Mouse (Mus musculus): ENCODE results near the gene Gm49342.
"Not testable (repeated sequence)": the region's sequence is repeated elsewhere in the genome, so short reads cannot be mapped to it uniquely, and the experiment has no call there.

Gm49342 gene

GRCm38 (mm10) chr14:50936649-50937048 is 7.7 kb upstream of the Gm49342 start:
- ATAC-seq (ENCODE audit: low TSS enrichment), result 0 out of 2 replicates have a peak, but pooled peaks have one; percentile 44

DNA sequence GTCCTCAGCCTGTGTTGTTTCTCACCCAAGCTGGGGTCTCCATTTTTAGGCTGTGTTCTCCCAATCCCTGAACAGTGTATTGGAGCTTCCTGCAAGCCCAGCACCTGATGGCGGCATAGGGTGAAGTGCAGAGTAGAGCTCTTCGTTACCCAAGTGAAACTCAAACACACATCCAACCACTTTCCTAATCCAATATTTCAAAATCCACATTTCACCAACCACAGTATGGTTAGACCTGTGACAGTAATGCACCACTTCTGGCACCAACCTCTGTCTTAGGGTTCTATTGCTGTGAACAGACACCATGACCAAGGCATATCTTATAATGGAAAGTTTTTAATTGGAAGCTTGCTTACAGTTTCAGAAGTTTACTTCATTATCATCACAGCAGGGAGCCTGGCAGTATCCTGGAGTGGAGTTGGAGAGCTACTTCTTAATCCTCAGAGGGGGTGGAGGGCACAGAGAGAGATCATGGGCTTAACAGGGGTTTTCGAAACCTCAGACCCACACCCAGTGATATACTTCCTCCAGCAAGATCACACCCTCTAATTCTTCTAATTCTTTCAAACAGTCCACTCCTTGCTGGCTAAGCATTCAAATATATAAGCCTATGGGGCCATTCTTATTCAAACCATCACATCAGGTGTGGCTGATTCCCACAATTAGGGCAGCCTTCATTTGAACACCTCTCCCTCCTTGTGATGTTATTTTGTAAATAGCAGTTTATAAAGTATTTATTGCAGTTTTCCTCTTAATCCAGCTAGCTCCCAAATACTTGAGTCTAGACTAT is 6.0 kb upstream of the Gm49342 start:
- ATAC-seq (ENCODE audit: low TSS enrichment), result no peak

DNA sequence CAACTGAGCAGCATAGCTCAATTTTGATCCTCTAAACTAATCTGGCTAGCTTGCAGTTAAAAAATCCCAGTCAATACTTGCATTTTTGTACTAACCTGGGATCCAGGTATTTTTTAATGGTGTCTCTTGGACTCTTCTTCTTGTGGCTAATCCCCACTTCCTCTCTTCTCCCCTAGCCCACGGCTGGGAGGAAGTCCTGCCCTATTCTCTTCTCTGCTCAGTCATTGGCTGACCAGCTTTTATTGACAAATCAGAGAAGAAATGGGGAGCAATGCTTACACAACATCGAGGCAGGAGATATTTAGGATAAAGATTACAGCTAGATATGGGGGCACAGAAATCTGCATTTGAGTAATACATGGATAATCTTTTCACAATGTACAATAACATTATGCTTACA is 5.4 kb upstream of the Gm49342 start:
- ATAC-seq (ENCODE audit: low TSS enrichment), result no peak

DNA sequence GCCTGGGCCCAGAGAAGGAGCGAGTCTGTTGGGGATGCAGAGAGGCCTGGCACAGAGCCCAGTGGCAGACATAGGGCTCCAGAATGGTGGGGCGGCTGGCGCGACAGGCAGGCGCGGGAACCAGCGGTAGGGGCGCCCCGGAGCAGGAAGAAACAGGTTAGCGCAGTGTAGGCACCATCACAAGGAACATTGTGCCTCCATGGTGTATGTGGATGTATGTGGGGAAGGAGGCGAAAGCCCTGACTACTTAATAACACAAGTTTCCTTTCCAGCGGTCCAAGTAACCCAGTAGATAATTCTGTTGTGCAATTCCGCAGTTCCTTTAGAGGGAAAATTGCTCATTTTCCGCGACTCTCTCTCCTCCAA is 334 bp downstream of the Gm49342 start:
- ATAC-seq (ENCODE audit: low TSS enrichment), result peak; percentile 90

- ATAC-seq (ENCODE audit: low TSS enrichment), result not testable (repeated sequence)
Measured at GRCm38 (mm10) chr14:50945081-50945480, 764 bp downstream of the Gm49342 start.

GRCm38 (mm10) chr14:50945526-50945925 is 1.2 kb downstream of the Gm49342 start:
- ATAC-seq (ENCODE audit: low TSS enrichment), result not testable (repeated sequence)

- 0 out of 2 replicates have a peak, but pooled peaks have one; percentile 11 for ATAC-seq (ENCODE audit: low TSS enrichment)
Measured at GRCm38 (mm10) chr14:50955487-50955886, 11.2 kb downstream of the Gm49342 start.

DNA sequence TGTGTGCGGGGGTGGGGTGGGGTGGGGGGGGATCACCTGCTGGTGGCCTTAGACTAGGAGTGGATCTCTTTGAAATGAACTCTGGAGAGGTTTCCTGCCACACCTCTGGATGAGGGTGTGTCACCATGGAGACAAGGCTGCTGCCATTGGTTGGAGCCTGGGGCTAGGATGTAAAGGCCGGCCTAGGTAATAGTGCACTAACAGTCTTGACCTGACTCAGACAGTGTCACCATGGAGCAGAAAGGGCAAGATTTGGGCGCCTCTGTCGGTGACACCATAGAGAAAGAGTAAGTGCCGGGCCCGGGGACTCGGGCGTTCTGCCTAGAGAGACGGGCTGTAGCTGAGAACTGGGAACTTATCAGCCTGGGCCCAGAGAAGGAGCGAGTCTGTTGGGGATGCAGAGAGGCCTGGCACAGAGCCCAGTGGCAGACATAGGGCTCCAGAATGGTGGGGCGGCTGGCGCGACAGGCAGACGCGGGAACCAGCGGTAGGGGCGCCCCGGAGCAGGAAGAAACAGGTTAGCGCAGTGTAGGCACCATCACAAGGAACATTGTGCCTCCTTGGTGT is 11.7 kb downstream of the Gm49342 start, which contains the start of gene Pnp2:
Gene Pnp2, plus strand, starts transcription at position 51 of the 567 bp plus-strand sequence.
- peak; percentile 92 for ATAC-seq (ENCODE audit: low TSS enrichment)

DNA sequence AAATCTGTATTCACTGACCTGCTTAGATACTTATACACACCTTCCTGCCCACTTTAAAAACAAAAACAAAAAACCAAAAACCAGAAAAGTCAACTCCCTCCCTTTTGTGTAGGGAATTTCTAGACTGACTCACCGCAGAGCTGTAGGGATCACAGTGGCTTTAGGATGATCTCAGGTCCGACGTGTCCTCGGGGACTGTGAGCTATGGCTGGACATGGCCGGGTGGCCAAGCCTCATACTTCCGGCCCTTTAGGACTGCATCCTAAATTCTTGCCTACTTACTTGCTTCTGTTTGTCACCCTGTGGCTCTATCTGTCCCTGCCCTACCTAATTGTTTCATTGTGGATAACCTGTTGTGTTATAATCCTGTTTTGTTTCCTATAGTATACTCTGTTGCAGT is 12.4 kb downstream of the Gm49342 start:
- ATAC-seq (ENCODE audit: low TSS enrichment), result not testable (repeated sequence)

GRCm38 (mm10) chr14:50957146-50957545 is 12.8 kb downstream of the Gm49342 start:
- ATAC-seq (ENCODE audit: low TSS enrichment), result not testable (repeated sequence)

GRCm38 (mm10) chr14:50958289-50958995 is 14.1 kb downstream of the Gm49342 start:
- not testable (repeated sequence) for ATAC-seq (ENCODE audit: low TSS enrichment)

- no peak for ATAC-seq (ENCODE audit: low TSS enrichment)
Measured at GRCm38 (mm10) chr14:50968216-50968980, 24.1 kb downstream of the Gm49342 start.

GRCm38 (mm10) chr14:50969041-50969440 is 24.7 kb downstream of the Gm49342 start:
- ATAC-seq (ENCODE audit: low TSS enrichment), result no peak

- ATAC-seq (ENCODE audit: low TSS enrichment), result peak; percentile 77
Measured at GRCm38 (mm10) chr14:50969558-50970544, 25.5 kb downstream of the Gm49342 start.

DNA sequence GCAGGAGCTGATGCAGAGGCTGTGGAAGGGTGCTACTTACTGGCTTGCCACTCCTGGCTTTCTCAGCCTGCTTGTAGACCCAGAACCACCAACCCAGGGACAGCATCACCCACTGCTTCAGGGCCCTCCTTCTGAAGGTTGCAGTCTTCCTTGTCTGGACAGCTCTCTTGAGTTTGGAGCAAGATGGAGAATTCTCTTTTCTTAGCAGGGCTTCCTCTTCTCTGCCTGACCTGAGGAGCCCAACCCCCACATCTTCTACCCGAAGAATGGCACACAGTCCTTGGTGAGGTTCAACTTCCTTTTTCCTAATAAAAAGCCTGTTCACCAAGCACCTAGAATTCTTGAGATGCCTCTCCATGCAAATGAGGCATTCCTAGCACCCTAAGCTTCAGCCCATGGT is 26.5 kb downstream of the Gm49342 start:
- no peak for ATAC-seq (ENCODE audit: low TSS enrichment)

- ATAC-seq (ENCODE audit: low TSS enrichment), result not testable (repeated sequence)
Measured at GRCm38 (mm10) chr14:50973054-50973453, 28.7 kb downstream of the Gm49342 start.

- ATAC-seq (ENCODE audit: low TSS enrichment), result no peak
Measured at GRCm38 (mm10) chr14:50973700-50974099, 29.4 kb downstream of the Gm49342 start.

GRCm38 (mm10) chr14:50975001-50975400 is 30.7 kb downstream of the Gm49342 start:
- no peak for ATAC-seq (ENCODE audit: low TSS enrichment)

DNA sequence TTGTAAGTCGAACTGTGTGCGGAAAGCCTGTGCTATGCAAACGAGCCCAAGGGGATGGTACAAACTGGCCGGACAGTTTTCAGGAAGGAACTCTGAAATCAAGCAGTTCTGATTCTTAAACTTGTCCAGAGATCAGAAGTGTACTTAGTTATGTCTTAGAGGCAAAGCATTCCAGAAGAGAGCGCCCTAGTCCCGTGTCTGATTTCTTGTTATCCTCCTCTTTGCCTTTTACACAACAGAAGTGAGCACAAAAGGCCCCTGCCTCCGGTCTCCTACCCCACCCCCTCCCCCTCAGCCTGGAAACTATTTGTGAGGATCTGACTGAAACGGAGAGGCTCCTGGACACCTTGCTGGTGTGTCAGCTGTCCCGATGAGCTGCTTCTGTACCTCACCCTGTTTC is 32.4 kb downstream of the Gm49342 start:
- ATAC-seq (ENCODE audit: low TSS enrichment), result peak; percentile 50; the same call in 1 of the 2 replicates

DNA sequence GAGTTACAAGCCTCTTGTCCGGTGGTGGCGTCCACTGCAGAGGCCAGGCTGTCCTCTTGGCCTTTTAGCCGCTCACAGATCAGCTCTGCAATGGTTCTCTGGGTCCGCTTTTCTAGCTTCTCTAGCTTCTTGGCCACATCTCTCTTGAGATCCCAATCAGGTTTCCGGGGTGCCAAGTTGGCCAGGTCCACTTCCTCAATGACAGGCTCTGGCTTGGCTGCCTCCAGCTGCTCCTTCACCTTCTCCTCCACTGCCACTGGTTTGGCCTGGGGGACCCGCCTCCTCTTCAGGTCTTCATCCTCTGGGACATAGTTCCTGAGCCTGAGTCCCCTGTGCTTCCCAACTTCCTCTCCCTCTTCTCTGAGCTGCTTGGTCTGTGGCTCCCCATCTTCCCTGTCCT is 34.1 kb downstream of the Gm49342 start:
- ATAC-seq (ENCODE audit: low TSS enrichment), result not testable (repeated sequence)

- ATAC-seq (ENCODE audit: low TSS enrichment), result no peak
Measured at GRCm38 (mm10) chr14:50979631-50980030, 35.3 kb downstream of the Gm49342 start.
